Mouse (Mus musculus): ENCODE data around the gene Dnaic1. TPM values are rescaled to one million over a fixed set of nuclear protein-coding genes. Genes with fewer than 3 reads are reported as not detected.
A peak's percentile ranks its signal among the peaks of the same experiment; 100 is the strongest.

Gene Dnaic1
- polyA plus RNA-seq, 1 experiment from 2014 or later: 0.91 TPM

DNA sequence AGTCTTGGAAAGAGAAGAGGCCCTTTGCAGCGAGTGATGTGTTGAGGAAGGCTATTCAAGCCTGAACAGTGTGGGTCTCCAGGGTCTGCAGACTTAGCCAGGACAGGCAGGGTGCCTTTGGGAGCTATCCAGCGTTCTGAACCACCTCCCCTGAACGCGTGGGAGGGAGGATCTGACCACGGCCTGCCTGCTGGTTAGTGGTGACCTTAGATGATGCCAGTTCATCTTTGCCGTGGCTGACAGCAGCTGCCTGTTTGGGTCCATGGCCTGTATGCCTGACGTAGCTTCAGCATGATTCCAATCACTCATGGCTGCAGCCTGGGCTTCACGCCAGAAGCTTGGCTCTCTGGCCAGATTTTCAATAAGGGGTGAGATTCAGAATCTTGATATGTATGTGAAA, 23.6 kb upstream of the Dnaic1 start:
- no peak overlapping the region for H3K4me2 ChIP-seq (replicated peaks)
- H3K9ac ChIP-seq: no peak overlapping the region
- H3K4me3 ChIP-seq: no peak overlapping the region
- H3K9me3 ChIP-seq: no peaks in the 10 kb centered on the region
- H3K27me3 ChIP-seq: 0 out of 2 replicates have a peak, but pooled peaks cover 2% of the 10 kb centered on the region
- 23% methylated on average over 8 of the region's 8 CpGs for WGBS
- no peak for ATAC-seq (ENCODE audit: insufficient number of reproducible peaks, insufficient read depth, low FRiP score, low TSS enrichment)
- H3K27ac ChIP-seq: no peak overlapping the region
- H3K4me1 ChIP-seq: 0 out of 2 replicates have a peak, but pooled peaks cover 3% of the 10 kb centered on the region
- no peaks in the 10 kb centered on the region for H3K36me3 ChIP-seq

DNA sequence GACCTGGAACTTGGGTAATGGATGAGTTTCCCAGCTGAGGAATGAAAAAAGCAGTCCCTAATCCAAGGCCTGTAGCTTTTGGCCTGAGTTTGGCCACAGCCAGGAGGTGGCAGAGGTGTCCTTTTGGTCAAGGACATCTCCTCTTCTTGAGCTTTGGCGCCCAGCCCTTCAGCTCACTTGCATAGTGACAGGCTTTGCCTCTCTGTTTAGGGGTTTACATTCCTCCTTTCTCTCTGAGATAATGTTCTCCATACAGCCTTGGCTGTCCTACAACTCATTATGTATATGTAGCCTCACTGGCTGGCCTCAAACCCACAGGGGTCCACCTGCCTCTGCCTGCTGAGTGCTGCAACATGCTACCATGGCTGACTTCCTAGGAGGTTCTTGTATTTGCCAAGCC, 22.5 kb upstream of the Dnaic1 start:
- no peak overlapping the region for H3K4me3 ChIP-seq
- ATAC-seq (ENCODE audit: insufficient number of reproducible peaks, insufficient read depth, low FRiP score, low TSS enrichment): no peak
- 90% methylated on average over 1 of the region's 1 CpGs for WGBS
- H3K4me1 ChIP-seq: 0 out of 2 replicates have a peak, but pooled peaks cover 4% of the 10 kb centered on the region
- H3K27ac ChIP-seq: no peak overlapping the region
- H3K27me3 ChIP-seq: 0 out of 2 replicates have a peak, but pooled peaks cover 2% of the 10 kb centered on the region
- H3K9ac ChIP-seq: no peak overlapping the region
- no peaks in the 10 kb centered on the region for H3K36me3 ChIP-seq
- H3K4me2 ChIP-seq (replicated peaks): no peak overlapping the region
- H3K9me3 ChIP-seq: no peaks in the 10 kb centered on the region

DNA sequence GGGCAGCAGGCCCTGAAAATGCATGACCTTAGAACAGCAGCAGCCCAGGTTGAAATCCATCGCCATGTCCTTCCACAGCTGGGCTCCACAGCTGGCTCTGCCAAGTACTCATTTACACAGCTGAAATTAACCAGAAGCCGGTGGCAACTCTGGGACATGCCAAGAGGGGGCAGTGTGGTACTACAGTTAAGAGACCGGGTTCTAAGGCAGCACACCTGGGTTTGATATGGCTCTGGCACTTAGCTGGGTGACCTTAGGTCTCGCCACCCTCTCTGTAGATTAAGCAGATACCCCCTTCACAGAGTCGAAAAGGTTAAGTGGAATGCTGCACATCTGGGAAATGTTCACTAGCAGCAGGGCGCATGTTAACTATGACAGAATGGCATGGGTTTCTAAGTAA, 17.0 kb upstream of the Dnaic1 start:
- 11% methylated on average over 6 of the region's 6 CpGs for WGBS
- H3K36me3 ChIP-seq: no peaks in the 10 kb centered on the region
- peaks cover 19% of the 10 kb centered on the region for H3K4me1 ChIP-seq
- no peak overlapping the region for H3K4me2 ChIP-seq (replicated peaks)
- ATAC-seq (ENCODE audit: insufficient number of reproducible peaks, insufficient read depth, low FRiP score, low TSS enrichment): no peak
- no peaks in the 10 kb centered on the region for H3K27me3 ChIP-seq
- no peak overlapping the region for H3K9ac ChIP-seq
- no peak overlapping the region for H3K27ac ChIP-seq
- no peak overlapping the region for H3K4me3 ChIP-seq
- H3K9me3 ChIP-seq: no peaks in the 10 kb centered on the region

DNA sequence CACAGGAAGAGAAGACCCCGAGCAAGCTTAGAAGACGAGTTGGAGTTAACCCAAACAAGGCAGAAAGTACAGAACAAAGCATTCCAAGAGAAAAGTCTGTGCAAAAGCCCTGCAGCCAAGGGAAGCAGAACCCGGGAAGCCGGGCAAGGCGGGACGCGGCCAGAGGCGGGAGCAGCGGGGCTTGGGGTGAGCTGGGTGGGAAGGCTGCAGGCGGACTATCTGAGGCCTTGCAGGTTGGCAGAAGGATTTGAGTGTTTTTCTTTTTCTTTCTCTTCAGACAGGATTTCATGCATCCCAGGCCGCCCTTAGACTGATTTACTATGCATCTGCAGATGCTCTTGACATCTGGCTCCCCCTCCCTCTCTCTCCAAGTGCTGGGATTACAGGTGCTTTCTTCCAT, 16.5 kb upstream of the Dnaic1 start:
- Histone ChIP-seq H3K27ac (no peak overlapping the region), H3K9ac (no peak overlapping the region), H3K4me1 (peaks cover 19% of the 10 kb centered on the region), H3K36me3 (no peaks in the 10 kb centered on the region), H3K27me3 (no peaks in the 10 kb centered on the region), H3K4me3 (no peak overlapping the region), H3K9me3 (no peaks in the 10 kb centered on the region), H3K4me2 (replicated peaks) (no peak overlapping the region)
- ATAC-seq (ENCODE audit: insufficient number of reproducible peaks, insufficient read depth, low FRiP score, low TSS enrichment): no peak
- 52% methylated on average over 11 of the region's 11 CpGs for WGBS

DNA sequence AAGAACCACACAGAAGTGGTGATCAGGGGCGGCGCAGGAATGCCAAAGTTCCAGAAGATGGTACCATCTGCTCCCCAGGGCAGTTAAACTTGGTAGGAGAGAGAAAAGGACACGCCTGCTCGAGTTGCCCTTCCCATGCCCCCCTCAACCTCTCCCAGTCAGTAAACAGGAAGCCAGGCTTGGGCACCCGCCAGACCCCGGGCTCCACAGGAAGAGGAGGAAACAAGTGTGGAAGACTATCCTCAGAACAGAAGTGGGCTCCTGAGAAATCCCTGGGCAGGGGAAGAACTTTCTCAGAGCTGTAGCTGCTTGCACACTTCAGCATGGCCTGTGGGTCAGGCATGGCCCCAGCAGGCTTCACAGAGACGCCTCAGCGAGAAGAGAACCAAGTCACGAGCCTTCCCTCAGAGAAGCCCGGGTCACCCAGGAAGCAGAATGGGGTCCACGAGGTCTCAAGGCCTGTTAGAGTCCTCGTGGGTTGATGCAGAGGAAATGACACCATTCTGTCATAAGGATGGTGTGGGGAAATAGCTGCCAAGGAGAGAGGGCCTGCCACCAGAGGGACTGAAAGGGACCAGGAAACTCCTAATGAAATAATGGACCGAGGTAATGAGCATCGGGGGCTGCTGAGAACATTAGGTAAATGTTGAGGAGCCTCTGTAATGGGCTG, 14.4 kb upstream of the Dnaic1 start:
- Histone ChIP-seq H3K27me3 (no peaks in the 10 kb centered on the region), H3K27ac (0 out of 2 replicates have a peak overlapping the region, but pooled peaks have one; percentile 41), H3K4me1 (peaks cover 19% of the 10 kb centered on the region), H3K9me3 (no peaks in the 10 kb centered on the region), H3K4me2 (replicated peaks) (no peak overlapping the region), H3K9ac (no peak overlapping the region), H3K4me3 (no peak overlapping the region), H3K36me3 (no peaks in the 10 kb centered on the region)
- no peak for ATAC-seq (ENCODE audit: insufficient number of reproducible peaks, insufficient read depth, low FRiP score, low TSS enrichment)
- 61% methylated on average over 14 of the region's 14 CpGs for WGBS

DNA sequence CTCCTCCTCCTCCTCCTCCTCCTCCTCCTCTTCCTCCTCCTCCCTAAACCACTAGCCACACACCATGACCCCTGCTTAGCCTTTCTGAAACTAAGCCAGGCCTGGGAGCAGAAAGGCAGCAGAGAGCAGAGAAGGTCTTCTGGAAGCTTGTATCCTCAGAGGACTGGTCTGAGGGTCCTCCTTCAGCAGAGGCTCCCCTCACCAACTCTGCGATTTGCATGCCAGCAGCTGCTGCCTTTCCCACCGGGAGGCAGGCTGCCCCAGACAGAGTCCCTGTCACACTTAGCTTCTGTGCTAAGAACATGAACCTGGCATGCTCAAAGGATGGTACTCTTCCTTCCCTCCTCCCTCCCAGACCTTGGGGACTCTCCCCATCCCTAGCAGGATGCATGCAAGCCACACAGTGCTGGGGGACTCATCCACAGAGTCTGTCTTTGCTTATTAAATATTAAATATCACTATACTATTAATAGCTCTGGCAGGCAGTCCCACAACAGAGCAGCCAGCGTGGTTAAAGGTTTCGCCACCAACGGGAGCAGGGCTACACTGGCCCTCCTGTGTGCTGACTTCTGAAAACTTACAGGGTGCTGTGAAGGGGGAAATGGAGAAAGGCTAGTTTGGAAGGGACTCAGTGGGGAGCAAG, 13.1 kb upstream of the Dnaic1 start:
- Histone ChIP-seq H3K4me1 (peaks cover 19% of the 10 kb centered on the region), H3K4me3 (no peak overlapping the region), H3K27ac (no peak overlapping the region), H3K36me3 (no peaks in the 10 kb centered on the region), H3K27me3 (no peaks in the 10 kb centered on the region), H3K4me2 (replicated peaks) (no peak overlapping the region), H3K9me3 (no peaks in the 10 kb centered on the region), H3K9ac (no peak overlapping the region)
- ATAC-seq (ENCODE audit: insufficient number of reproducible peaks, insufficient read depth, low FRiP score, low TSS enrichment): no peak
- 53% methylated on average over 5 of the region's 5 CpGs for WGBS

DNA sequence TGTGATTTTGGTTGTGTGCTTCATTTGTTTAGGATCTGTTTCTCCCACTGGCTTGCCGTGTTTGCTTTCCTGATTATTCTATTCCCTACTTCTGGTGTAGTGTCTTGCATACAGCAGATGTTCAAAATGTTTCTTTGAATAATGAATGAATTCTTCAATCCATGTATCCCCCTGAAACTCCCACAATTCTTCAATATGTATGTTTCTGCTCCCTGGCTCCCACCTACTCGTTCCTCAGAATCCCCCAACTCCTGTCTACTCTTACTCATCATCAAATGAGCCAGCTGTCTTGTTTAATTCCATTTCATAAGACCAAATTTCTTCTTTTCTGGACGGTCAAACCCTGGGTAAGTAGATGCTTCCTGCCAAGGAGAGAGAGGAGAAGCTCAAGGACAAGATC, 12.5 kb upstream of the Dnaic1 start:
- Histone ChIP-seq H3K27ac (no peak overlapping the region), H3K27me3 (no peaks in the 10 kb centered on the region), H3K36me3 (no peaks in the 10 kb centered on the region), H3K9me3 (no peaks in the 10 kb centered on the region), H3K4me1 (peaks cover 18% of the 10 kb centered on the region), H3K4me3 (no peak overlapping the region), H3K9ac (no peak overlapping the region), H3K4me2 (replicated peaks) (no peak overlapping the region)
- 62% methylated on average over 3 of the region's 3 CpGs for WGBS
- no peak for ATAC-seq (ENCODE audit: insufficient number of reproducible peaks, insufficient read depth, low FRiP score, low TSS enrichment)

DNA sequence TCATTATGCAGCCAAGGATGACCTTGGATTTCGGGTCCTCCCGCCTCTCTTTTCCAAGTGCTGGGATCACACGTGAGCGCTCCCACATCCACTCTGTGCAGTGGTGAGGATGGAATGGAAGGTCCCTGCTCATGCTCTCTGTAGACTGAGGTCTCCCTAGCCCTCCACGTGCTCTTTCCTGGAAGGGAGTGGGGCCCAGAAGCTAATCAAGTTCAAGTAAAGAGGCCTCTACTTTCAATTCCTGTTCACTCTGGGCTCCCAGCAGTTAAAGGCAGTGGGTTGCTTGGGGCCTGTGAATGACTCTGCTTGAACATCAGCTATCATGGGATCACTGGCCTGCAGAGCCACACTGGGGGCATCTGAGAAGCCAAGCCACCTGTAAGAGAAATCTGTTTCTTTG, 6.3 kb upstream of the Dnaic1 start:
- H3K4me3 ChIP-seq: no peak overlapping the region
- no peak overlapping the region for H3K9ac ChIP-seq
- peaks cover 7% of the 10 kb centered on the region for H3K4me1 ChIP-seq
- no peaks in the 10 kb centered on the region for H3K36me3 ChIP-seq
- H3K4me2 ChIP-seq (replicated peaks): no peak overlapping the region
- H3K27ac ChIP-seq: no peak overlapping the region
- no peak for ATAC-seq (ENCODE audit: insufficient number of reproducible peaks, insufficient read depth, low FRiP score, low TSS enrichment)
- no peaks in the 10 kb centered on the region for H3K9me3 ChIP-seq
- H3K27me3 ChIP-seq: peaks cover 19% of the 10 kb centered on the region
- 88% methylated on average over 5 of the region's 5 CpGs for WGBS

DNA sequence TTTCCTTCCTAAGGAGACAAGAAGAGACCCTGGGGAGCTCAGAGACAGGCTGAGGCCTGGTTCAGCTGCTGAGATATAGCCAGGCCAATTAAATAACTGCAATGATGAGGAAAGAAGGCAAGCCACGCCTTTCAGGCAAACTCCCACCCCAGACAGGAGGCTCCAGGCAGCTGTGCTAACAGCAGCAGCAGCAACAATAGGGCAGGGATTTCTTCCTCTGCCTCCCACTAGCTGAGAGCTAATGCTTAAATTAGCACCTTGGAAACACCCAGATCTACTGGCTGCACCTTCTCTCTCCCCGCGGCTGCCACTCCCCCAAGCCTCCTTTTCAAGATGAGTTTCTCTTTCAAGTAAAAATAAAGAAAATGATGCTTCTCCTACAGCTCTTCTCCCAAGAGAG, 3.5 kb upstream of the Dnaic1 start:
- H3K4me3 ChIP-seq: no peak overlapping the region
- no peak overlapping the region for H3K27ac ChIP-seq
- H3K4me2 ChIP-seq (replicated peaks): no peak overlapping the region
- 5% methylated on average over 3 of the region's 3 CpGs for whole genome bisulfite sequencing
- no peaks in the 10 kb centered on the region for H3K36me3 ChIP-seq
- H3K9me3 ChIP-seq: no peaks in the 10 kb centered on the region
- no peak for ATAC-seq (ENCODE audit: insufficient number of reproducible peaks, insufficient read depth, low FRiP score, low TSS enrichment)
- no peak overlapping the region for H3K9ac ChIP-seq
- H3K27me3 ChIP-seq: peaks cover 27% of the 10 kb centered on the region
- H3K4me1 ChIP-seq: peaks cover 13% of the 10 kb centered on the region

DNA sequence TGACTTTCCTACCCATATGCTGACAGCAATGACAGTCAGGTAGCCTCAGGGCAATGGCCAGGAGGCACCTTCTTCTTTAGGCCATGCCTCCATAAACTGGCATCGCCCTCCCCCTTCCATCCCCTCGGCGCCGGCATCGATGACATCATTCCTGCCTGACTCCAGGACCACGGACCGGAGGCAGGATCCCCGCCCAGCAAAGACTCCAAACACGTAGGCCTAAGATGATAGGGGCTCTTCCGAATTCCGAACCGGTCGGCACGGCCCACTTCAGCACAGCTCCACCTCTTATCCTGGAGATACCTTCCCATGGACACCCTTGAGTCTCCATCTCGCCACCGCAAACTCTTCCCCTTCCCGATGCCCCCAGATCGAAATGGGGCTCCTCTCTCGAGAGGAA, 1.3 kb upstream of the Dnaic1 start:
- H3K36me3 ChIP-seq: no peaks in the 10 kb centered on the region
- H3K9me3 ChIP-seq: no peaks in the 10 kb centered on the region
- H3K4me3 ChIP-seq: peak overlapping the region; percentile 85
- peaks cover 13% of the 10 kb centered on the region for H3K4me1 ChIP-seq
- ATAC-seq (ENCODE audit: insufficient number of reproducible peaks, insufficient read depth, low FRiP score, low TSS enrichment): no peak
- H3K4me2 ChIP-seq (replicated peaks): peak overlapping the region; percentile 96
- H3K27ac ChIP-seq: 0 out of 2 replicates have a peak overlapping the region, but pooled peaks have one; percentile 80
- H3K9ac ChIP-seq: peak overlapping the region; percentile 77
- 6% methylated on average over 19 of the region's 19 CpGs for WGBS
- peaks cover 31% of the 10 kb centered on the region for H3K27me3 ChIP-seq

DNA sequence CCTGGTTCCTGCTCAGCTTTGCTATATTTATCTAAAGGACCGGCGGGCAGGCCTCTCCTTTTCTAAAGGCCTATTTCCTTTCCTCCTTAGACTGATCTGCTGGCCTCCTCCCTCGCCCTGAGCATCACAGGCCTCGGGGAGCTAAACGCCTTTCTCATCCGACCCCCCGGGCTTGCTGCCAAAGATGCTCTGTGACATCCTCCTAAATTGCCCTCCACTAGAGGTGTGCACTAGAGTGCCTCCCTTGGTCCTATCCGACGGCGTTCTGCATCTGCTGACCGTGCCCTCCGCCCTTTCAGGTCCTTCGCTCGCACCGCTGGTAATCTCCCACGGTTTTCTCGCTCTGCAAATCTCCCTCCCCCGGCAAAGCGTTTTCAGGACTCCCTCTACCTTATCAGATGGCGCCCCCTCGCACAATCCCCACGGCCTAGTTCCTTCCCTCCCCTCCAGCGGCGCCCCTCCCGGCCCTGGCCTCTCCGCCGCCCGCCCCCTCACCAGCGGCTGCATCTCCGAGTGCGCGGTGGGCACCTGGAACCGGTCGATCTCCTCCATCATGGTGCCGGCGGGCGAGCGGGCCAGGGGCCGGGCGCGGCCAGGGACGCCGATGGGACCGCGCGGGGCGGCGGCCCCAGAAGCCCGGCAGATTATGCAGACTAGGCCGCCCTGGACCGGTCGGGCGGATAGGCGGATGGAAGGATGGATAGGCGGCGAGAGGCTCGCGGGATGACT, 729 bp upstream of the Dnaic1 start:
- peak overlapping the region; percentile 96 for H3K4me2 ChIP-seq (replicated peaks)
- ATAC-seq (ENCODE audit: insufficient number of reproducible peaks, insufficient read depth, low FRiP score, low TSS enrichment): no peak; the same call in none of the 2 replicates
- peak overlapping the region; percentile 80 for H3K27ac ChIP-seq
- no peaks in the 10 kb centered on the region for H3K36me3 ChIP-seq
- peak overlapping the region; percentile 77 for H3K9ac ChIP-seq
- H3K9me3 ChIP-seq: no peaks in the 10 kb centered on the region
- peak overlapping the region; percentile 85 for H3K4me3 ChIP-seq
- 1% methylated on average over 58 of the region's 58 CpGs for WGBS
- H3K4me1 ChIP-seq: peaks cover 13% of the 10 kb centered on the region
- peaks cover 31% of the 10 kb centered on the region for H3K27me3 ChIP-seq

DNA sequence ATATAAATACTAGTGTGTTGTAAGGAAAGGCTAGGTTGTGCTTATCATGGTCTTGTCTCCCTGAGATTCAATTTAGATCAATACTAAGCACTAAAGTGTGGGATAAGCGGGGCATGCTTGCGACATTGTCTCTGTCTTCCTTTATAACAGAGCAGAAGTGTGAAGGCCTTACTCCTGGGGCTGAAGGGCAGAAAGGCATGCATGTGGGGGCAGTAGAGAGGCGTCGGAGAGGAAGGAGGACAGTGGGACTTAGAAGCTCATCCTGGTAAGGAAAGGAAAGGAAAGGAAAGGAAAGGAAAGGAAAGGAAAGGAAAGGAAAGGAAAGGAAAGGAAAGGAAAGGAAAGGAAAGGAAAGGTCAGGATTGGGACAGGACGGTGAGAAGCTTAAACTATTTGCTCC, 1.9 kb downstream of the Dnaic1 start:
- no peaks in the 10 kb centered on the region for H3K9me3 ChIP-seq
- H3K36me3 ChIP-seq: no peaks in the 10 kb centered on the region
- H3K27me3 ChIP-seq: peaks cover 26% of the 10 kb centered on the region; the same call in 1 of the 2 replicates
- ATAC-seq (ENCODE audit: insufficient number of reproducible peaks, insufficient read depth, low FRiP score, low TSS enrichment): no peak
- no peak overlapping the region for H3K4me3 ChIP-seq
- no peak overlapping the region for H3K27ac ChIP-seq
- no peak overlapping the region for H3K9ac ChIP-seq
- H3K4me2 ChIP-seq (replicated peaks): no peak overlapping the region
- H3K4me1 ChIP-seq: peaks cover 21% of the 10 kb centered on the region
- 21% methylated on average over 5 of the region's 5 CpGs for WGBS

Data from embryonic facial prominence, embryonic 12.5 days (tissue).